Mouse (Mus musculus) testis, adult 2 months (tissue): ENCODE measurements at regions not wholly inside any gene's neighbourhood (a gene's known extent, or its start where the extent isn't known, plus 50 kb on each side); places are given as distances from the start of the nearest gene placed in this dataset.

Experiments used
- H3K27ac ChIP-seq: fragments of 200-500 bp; 2 replicates; pipeline ENCODE4 v1.5.1; 2012; ENCODE audit warnings: low read depth, low read length; ENCODE audit not compliant: control insufficient read depth, insufficient read depth
- H3K27me3 ChIP-seq: fragments of 200-500 bp; 2 replicates; pipeline ENCODE4 v1.6.1; 2012; ENCODE audit warnings: mild to moderate bottlenecking, low read length, moderate library complexity; ENCODE audit not compliant: control insufficient read depth, insufficient read depth
- H3K36me3 ChIP-seq: fragments of 200-500 bp; 2 replicates; pipeline ENCODE4 v1.6.1; 2012; ENCODE audit warnings: mild to moderate bottlenecking, low read length; ENCODE audit not compliant: control insufficient read depth, insufficient read depth
- H3K4me1 ChIP-seq: fragments of 200-500 bp; 2 replicates; pipeline ENCODE4 v1.6.1; 2012; ENCODE audit warnings: low read length; ENCODE audit not compliant: control insufficient read depth, insufficient read depth
- H3K4me3 ChIP-seq: fragments of 200-500 bp; 2 replicates; pipeline ENCODE4 v1.5.1; 2012; ENCODE audit warnings: low read depth, mild to moderate bottlenecking, low read length, moderate library complexity, mixed read lengths; ENCODE audit not compliant: control insufficient read depth
- CTCF ChIP-seq: fragments of 200-500 bp; IDR thresholded peaks from 2 replicates; pipeline ENCODE4 v1.5.1; 2012; ENCODE audit warnings: low read depth, mild to moderate bottlenecking, inconsistent platforms, low read length, moderate library complexity; ENCODE audit not compliant: control insufficient read depth, insufficient read depth, insufficient replicate concordance
- POLR2A ChIP-seq: fragments of 200-500 bp; IDR thresholded peaks from 2 replicates; pipeline ENCODE4 v1.6.1; 2012; ENCODE audit warnings: low read depth, mild to moderate bottlenecking, inconsistent platforms, low read length, moderate library complexity; ENCODE audit not compliant: control insufficient read depth

GRCm38 (mm10) chr1:63937480-63937879, 168.4 kb upstream of the 4933402D24Rik start:
- H3K4me1 ChIP-seq: no peaks in the 10 kb centered on the region
- no peak overlapping the region for H3K27ac ChIP-seq
- TF ChIP-seq POLR2A (no peak), CTCF (no peak)
- H3K27me3 ChIP-seq: no peaks in the 10 kb centered on the region
- H3K36me3 ChIP-seq: no peaks in the 10 kb centered on the region
- H3K4me3 ChIP-seq: no peak overlapping the region

GRCm38 (mm10) chr1:63934570-63935280, 165.7 kb upstream of the 4933402D24Rik start:
- TF ChIP-seq POLR2A: no peak
- no peak for TF ChIP-seq CTCF
- Histone ChIP-seq H3K4me1 (no peaks in the 10 kb centered on the region), H3K27ac (no peak overlapping the region), H3K36me3 (no peaks in the 10 kb centered on the region), H3K4me3 (no peak overlapping the region), H3K27me3 (no peaks in the 10 kb centered on the region)

- H3K27ac ChIP-seq: no peak overlapping the region
- no peaks in the 10 kb centered on the region for H3K36me3 ChIP-seq
- no peaks in the 10 kb centered on the region for H3K4me1 ChIP-seq
- H3K27me3 ChIP-seq: no peaks in the 10 kb centered on the region
- no peak for TF ChIP-seq CTCF
- no peak overlapping the region for H3K4me3 ChIP-seq
These were observed 163.4 kb upstream of the 4933402D24Rik start for GRCm38 (mm10) chr1:63932484-63932883.

- Histone ChIP-seq H3K36me3 (no peaks in the 10 kb centered on the region), H3K4me1 (no peaks in the 10 kb centered on the region), H3K4me3 (no peak overlapping the region), H3K27ac (no peak overlapping the region), H3K27me3 (no peaks in the 10 kb centered on the region)
- TF ChIP-seq POLR2A (no peak), CTCF (no peak)
These were observed 160.5 kb upstream of the 4933402D24Rik start for GRCm38 (mm10) chr1:63929362-63930125.

GRCm38 (mm10) chr1:63928850-63929249, 159.8 kb upstream of the 4933402D24Rik start:
- TF ChIP-seq POLR2A (no peak), CTCF (no peak)
- Histone ChIP-seq H3K27me3 (no peaks in the 10 kb centered on the region), H3K36me3 (no peaks in the 10 kb centered on the region), H3K4me3 (no peak overlapping the region), H3K27ac (no peak overlapping the region), H3K4me1 (no peaks in the 10 kb centered on the region)

GRCm38 (mm10) chr1:63928361-63928760, 159.3 kb upstream of the 4933402D24Rik start:
- Histone ChIP-seq H3K27ac (no peak overlapping the region), H3K36me3 (no peaks in the 10 kb centered on the region), H3K27me3 (no peaks in the 10 kb centered on the region), H3K4me3 (no peak overlapping the region), H3K4me1 (no peaks in the 10 kb centered on the region)
- TF ChIP-seq CTCF (no peak), POLR2A (no peak)

GRCm38 (mm10) chr1:63920181-63920933, 151.3 kb upstream of the 4933402D24Rik start:
- Histone ChIP-seq H3K36me3 (no peaks in the 10 kb centered on the region), H3K4me3 (no peak overlapping the region), H3K27me3 (no peaks in the 10 kb centered on the region), H3K4me1 (no peaks in the 10 kb centered on the region), H3K27ac (no peak overlapping the region)
- no peak for TF ChIP-seq POLR2A
- TF ChIP-seq CTCF: no peak
